Mouse (Mus musculus) ZHBTc4 (cell line): ENCODE measurements around the gene Snx22.

Source experiments
- DNase-seq: peaks from one replicate; pipeline ENCODE4 v3.0.0-alpha.2; 2011; ENCODE audit warnings: low read depth, low spot score

Gene Snx22

DNA sequence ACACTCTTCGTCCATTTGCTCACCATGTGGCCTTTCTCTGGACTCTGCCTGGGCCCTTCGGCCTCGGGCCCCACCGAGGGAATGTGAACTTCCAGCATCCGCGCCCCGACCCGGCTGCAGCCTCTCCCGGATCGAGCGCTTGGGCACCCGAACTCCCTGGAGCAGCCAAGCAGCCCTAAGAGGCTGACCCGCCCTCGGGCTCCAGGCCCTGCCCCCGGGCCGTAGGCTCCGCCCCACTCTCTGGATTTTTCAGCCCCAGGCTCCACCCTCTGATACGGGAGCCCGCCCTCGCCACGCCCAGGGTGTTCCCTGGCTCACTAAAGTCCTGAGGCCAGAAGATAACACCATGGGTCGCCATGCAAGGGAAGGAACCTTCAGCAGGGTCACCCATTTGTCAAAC lies at the start of gene Snx22:
Snx22 (minus strand) TSS at position 137 of the 400 bp plus-strand sequence.
- DNase-seq = peak; percentile 95

DNA sequence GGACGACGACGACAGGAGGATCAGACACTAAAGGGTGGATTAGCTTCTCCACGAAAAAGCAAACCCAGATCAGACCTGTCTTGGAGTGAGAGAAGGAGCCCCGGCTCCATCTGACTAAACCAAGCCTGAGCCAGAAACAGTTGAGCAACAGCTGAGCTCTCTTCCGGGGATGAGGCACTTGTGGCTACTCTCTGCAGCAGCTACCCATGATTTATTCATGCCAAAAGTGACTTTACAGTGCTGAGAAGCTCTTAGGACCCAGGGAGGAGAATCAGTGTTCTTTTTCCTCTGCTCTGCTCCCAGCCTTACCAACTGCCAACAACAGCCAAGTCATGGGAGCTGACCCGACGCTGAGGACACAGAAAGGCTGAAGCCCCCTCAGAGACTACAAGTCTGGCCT lies 47.4 kb upstream of the Snx22 start:
- no peak for DNase-seq

DNA sequence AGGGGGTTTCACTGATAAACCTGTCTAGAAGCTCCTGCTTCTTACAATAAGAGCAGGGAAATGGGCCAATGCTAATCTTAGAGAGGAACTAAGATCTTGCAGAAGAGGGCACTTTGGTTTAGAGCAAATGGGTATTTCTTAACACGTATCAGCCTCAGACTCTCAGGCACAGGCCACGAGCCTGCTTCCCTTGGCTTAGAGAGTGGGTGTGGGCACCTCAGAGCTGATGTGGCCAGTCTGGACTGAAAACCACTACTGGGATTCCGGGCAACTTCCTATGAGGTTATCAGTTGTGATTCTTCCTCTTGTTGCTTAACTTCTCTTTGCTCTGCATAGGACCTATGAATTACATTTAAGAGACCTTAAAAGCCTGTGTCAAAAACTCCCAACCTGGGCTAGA lies 44.8 kb upstream of the Snx22 start:
- DNase-seq = no peak

DNA sequence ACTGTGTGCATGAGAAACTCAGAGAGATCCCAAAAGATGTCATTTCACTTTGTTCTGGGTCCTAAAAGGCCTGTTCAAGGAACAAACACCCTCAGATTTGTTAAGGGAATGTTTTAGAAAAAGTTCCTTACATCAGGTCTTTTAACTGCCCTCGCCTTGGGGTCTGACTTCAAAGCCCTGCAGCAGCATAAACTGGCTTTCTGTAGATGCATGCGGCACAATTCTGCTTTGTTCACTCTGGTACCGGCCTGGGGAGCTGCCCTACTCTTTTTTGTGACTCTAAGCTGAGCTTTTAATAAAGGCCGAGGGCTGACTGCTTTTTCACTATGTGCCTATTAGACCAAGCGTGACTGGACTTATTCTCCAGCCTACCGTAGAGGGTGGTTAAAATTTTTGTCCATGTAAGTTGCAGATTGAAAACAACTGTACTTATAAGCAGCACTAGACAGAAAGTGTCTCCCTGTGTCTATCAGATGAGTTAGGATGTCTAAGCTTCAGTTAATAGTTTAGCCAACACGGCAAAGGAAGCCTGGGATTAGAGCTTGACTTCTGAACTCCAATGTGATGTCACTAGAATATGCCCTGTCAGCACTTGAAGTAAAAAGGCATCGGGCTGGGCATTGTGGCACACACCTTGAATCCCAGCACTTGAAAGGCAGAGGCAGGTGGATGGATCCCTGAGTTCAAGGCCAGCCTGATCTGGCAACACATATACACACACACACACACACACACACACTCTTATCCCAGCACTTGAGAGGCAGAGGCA lies 41.3 kb upstream of the Snx22 start:
- no peak for DNase-seq

DNA sequence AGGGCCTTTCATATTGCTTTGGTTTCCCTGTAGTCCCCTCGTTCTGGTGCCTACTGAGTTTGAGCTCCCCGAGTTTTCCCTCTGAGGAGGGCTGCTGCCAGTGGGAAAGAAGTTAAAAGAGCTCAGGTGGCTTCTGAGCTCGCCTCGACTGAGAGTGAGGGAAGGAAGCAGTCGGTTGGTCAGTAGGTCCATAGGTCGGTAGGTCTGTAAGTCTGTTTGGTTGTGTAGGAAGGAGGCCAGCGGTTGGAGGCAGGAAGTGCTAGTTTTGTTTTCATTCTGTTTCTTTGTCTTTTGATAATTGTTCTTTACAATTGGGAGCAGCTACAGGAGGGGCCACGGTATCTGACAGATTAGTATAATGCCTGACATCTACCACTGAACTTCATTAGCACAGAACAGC lies 40.6 kb upstream of the Snx22 start:
- DNase-seq = no peak

DNA sequence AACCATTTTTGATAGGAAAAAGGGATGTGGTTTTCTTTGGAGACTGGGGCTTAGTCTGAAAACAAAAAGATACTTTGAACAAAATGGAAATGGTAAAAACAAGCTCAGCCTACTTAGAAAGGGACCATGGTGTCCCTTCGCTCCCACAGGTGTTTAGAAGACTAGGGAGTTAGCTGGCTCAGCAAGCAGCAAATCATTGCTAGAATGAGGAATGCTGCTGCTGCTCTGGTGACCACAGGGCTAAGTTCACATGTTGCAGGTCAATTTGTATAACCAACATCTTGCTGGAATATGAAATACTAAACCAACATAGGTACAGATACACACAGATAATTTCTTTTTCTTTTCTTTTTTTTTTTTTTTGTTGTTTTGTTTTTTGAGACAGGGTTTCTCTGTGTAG lies 40.1 kb upstream of the Snx22 start:
- no peak for DNase-seq

DNA sequence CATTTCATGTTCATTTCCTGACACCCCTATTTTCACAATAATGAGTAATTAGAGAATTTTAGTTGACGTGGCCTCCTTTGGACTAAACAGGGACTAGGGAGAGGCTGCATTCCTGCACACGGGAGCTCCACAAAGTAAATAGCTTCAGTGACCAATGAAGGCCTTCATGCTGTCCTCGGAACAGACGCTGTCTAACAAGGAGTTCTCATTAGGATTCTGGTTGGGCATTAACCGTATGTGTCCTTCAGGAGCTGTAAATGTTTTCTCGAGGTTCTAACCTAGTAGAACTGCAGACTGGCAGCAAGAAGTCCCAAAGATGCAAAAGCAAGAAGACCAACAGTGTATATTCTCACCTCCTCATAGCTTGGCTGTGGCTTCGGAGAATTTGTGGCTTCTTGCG lies 35.6 kb upstream of the Snx22 start:
- no peak for DNase-seq

DNA sequence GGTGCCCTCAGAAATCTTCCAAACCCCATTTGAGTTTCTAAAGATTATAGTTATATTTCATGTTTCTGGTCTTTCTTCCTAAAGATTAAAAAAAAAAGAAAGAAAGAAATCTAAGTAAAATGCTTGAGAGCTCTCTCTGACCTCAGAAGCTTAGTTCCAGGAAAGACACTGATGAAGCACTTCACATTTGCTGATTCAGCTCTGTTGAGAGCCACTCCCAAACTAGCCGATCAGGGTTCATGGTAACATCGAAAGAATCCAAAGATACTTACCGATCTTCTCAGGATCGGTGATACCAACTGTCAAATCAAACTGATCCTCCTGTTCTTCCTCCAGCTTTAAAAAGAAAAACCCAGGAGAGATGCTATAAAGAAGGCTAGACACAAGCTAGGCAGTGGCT lies 35.1 kb upstream of the Snx22 start:
- no peak for DNase-seq

DNA sequence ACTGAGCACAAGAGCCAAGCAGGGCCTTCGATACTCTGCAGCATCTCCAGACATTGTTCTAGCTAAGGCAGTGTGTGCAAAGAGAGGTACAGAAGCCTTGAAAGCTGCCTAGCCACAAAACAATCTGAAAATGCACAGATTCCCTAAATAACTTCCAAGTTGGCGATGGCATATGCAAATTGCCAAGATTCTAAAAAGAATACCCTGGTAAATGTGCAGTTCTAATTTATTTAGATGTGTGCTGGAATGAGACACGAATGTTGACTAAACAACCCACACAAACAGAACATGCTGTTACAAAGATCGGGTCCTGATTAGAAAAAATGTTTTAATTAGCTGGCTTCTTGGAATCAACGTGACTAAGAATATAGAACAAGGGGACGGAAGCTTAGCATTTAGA lies 33.1 kb upstream of the Snx22 start:
- DNase-seq = no peak

DNA sequence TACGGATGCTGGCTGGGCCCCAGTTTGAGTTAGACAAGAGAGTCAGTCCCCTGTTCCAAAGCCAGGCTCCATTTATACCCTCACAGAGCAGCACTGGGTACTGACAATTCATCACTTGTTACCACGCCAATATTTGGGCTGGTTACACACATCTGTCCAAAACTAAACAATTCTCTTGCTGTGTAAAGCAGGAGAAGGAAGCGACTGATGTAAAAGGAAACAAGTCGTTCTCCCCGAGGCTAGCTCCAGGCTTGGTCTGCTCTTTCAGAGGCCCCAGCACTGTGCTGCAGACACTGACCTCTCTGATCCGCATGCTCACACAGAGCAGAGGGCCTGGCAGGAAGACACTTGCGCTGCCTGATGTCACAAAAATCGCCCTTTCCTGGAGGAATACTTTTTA lies 32.1 kb upstream of the Snx22 start:
- no peak for DNase-seq

DNA sequence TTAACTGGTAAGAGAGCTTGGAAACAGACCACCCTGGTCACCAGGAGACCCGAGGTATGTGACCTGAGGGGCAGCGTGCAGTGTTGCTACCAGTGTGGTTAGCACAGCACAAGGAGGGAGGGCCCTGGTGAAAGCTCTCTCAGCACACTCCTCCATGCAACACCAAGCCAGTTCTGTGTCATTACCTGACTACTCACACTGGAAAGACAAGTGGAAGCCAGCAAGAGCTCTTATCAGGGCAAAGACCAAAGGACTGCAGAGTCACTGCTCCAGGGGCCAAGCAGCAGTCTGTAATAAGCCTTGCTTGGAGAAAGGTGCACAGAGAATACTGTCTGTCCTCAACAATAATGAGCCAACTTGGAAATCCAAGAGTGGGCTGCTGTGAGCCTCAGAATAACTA lies 23.1 kb upstream of the Snx22 start:
- no peak for DNase-seq

DNA sequence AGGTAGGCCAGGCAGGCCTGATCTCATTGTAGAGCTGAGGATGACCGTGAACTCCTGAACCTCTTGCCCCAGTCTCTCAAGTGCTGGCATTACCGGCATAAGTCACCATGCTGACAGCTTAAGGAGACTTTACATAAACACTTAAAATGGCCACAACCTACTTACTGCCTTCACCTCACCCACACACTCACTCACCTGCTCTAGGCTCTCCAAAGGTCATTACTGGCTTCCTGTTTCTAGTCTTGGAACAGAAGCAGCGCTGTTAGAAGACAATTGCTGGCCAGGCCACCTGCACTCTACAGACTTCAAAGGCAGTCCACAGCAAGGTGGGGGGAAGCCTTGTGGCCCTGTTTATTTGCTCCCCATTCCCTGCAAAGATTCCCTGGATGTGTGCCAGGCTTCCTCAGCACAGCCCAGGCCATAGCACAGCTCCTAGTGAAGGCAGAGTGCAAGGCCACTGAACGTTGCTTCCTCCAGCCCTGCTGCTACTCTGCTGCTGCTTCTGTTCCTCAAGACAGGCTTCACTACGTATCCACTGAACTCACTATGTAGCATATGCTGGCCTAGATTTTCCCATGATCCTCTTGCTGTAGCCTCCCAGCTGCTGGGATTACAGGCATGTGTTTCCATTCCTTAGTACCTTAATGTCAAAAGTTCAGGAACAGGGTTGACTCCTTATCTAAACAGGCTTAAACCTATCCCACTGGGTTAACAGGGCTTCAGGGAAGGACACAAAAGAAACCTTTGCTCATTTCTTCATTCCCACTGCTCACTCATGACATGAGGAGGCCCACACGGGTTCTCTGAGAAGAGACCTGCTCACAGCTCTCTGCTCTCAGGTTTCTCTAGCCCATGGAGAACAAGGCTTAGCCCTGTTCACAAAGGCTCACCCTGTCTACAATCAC lies 22.1 kb upstream of the Snx22 start:
- no peak for DNase-seq

DNA sequence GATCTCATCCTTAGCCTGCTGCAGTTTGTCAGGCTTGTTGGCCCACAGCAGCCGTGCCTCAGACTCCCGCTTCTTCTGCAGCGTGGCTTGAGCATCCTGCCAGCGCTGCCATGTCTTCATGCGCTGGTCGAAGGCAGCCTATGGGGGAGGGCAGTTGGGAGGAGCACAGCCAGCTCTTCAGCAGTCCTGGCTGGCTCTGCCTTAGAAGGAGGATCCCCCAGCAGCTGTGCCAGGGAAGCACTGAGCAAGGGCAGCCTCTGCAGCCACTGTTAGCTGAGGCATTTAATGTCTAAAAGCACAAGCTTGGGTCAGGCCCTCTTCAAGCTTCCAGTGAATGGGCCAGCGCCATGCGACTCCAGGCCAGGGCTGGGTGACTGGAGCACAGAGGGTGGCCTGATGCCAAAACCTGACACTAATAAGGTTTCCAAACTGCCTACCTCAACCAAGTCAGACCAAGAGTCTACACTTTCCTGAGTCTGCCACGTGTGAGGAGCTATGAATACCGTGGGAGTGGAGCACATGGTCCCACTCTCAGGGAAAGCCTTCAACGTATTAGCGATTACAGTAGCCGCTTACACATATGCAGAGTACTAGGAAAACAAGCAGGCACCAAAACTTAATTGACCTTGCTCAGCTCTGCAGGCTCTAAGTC lies 21.2 kb upstream of the Snx22 start:
- no peak for DNase-seq

DNA sequence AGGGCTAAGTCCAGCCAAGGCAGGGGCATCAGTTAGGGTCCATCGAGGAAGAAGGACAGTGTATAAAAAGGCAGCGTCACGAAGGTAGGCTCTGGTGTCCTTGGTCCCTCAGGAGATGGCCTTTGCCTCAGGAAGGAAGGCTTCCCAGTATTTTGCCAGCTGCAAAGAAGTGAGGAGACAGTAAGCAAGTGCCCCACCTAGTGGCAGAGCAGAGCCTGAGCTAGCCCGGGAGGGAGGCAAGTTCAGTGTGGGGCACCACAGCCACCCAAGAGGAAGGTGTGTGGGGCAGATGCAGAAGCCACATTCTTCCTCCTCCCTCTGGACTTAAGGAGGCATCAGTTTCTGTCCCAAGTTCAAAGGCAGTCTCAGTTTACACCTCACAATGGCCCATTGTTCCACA lies 18.9 kb upstream of the Snx22 start:
- DNase-seq = peak; percentile 87

DNA sequence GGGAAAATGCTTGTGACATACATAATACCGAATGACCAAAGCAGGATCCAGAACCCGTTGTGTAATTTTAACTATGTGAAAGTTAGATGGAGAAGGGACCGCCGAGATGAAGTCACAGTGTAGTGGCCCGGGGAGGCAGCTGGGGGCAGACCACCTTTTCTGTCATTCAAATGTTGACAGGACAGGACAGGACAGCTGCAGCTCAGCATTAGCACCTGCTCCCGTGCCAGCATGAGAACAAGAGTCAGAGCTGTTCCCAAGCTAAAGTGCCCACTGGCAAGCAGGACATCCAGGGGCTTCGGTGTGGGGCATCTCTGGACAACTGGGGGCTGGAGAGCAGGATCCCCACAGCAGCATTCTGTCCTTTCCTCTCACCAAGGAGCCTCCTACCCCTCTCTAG lies 17.5 kb upstream of the Snx22 start:
- no peak for DNase-seq

DNA sequence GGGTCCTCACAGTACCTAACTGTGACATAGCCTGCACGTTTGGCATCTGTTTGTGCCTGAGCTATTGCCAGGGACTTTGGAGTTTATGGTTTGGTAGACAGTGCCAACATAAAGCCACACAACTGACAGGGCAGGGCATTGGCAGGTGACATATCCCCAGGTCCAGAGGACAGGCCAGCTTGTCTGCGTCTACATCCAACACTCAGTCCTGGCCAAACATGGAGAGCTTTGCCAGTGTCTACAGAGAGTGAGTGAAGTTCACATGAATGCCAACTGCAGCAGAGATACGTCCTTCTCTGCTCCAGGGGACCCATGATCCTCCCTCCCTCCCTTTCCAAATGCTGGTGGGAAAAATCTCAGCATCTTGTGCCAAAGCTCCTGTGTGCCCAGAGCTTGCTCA lies 14.7 kb upstream of the Snx22 start:
- DNase-seq = no peak

DNA sequence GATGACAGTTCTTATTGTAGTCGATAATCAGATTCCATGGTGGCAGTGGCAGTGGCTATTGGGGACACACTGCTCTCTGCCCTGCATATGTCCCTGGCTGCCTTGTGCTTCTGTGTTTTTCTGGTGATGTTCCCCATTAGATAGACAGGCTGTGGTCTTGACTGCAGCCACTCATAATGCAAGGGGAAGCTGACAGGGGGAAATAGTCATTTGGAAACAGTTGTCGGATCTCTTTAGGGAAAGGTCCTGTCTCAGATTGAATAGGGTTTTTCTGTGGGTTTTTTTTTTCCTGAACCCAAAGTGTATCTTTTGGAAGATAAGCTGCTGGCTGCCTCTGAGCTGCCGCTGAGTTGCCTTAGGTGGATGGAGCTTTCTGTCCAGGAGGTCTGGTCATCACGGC lies 12.5 kb upstream of the Snx22 start:
- DNase-seq = no peak

DNA sequence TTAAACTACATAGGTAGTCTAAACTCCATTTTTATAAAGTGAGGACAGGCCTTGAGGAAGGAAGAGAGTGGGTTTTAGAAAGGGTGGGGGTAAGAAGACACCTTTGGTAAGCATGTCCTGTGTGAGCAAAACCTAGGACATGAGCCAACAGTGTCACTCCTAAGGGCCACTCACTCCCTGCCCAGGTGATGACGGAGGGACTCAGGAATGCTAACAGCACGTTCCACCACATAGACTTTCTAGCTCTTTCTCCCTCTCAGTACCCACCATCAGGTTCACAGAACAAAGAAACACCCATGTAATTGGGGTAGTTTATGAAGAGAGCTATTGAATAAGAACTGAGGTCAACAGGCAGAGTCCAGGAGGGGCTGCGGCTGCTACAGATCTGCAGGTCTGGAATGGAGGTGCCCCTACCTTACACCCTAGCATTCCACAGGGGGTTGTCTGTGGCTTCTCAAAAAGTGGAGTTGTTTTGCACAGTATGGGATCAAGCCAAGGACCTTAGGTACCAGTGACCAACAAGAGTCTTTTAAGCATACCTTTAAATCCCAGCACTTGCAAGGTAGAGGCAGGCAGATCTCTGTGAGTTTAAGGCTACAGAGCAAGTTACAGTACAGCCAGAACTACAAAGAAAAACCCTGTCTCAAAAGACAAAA lies 11.4 kb upstream of the Snx22 start:
- DNase-seq = no peak

DNA sequence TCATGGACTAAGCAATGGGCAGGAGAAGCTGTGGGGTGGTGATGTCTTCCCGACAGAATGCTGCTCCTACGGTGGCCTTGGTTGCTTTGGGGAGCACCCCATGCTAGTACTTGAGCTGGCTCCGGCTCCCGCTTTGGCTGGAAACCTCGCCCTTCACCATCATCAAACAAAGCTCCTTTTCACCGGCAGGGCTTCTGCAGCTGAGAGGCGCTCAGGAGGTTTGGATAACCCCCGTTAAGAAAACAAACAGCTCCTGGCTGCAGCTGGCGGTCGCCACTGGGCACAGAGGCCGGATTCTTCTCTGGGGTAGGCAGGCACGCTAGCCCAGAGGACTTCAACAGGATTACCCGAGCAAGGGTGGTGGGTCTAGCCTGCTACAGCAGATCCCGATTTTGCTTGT lies 9.0 kb upstream of the Snx22 start:
- no peak for DNase-seq

DNA sequence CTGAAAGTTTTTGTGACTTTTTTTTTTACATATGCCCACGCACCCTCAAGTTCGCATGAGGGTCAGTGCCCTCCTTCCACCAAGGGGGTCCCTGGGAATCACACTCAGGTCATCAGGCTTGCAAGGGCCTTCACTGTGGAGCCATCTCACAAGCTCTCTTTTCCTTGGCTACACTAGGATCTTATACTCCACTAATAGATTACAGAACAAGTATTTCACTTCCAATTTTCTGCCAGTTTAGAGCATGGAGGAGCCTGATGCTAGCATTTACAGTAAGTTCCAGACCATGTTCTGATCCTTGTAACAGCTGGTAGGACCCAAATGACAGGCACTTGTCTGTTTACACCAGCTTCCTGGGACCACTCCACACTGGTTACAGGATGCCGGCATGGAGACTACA lies 8.6 kb upstream of the Snx22 start:
- no peak for DNase-seq

DNA sequence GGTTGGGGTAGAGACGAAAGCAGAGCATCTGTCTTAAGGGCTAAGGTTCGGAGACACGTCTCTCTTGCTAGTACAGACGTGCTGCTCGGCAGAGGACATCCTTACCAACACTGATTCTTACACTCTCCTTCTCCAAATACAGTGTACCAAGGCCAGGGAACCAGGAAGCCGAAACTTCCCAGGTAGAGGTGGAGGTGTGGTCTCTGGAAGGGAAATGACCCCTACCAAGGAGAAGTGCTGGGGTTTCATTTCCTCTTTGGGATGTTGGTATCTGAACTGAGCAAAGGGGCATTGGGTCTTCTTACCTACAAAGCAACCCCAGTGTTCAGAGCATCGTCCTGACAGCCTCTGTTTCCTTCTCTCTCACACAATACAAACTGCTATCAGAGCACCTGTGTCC lies 3.2 kb upstream of the Snx22 start:
- DNase-seq = no peak

DNA sequence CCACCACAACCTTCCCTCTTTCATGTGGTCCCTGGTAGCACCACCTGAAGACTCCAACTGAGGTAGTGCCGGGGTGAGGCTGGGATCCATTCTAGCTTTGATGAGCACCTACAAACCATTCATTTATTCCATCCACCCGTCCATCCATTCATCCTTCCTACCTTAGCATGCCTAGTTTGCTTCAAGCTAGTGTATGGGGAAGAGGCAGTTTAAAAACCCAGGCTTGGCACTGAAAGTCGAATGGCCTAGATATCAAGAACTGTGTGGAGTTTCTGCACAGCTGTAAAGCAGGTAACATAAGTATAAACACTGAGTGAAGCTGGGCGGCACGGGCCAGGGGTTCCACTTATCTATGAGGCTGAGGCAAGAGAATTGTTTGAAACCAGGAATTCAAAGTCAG lies 632 bp upstream of the Snx22 start:
- no peak for DNase-seq
